Mouse (Mus musculus) ovary, adult 10 weeks (tissue): ENCODE measurements around the gene Gm2001. TPM values are rescaled to one million over a fixed set of nuclear protein-coding genes. Genes with fewer than 3 reads are reported as not detected.

Source experiments
- polyA plus RNA-seq: library from polyadenylated mRNA; stranded (reverse); fragments of 350-450 nt; fragmentation: Illumina TruSeq; extraction: RNeasy Lipid Tissue Mini Kit (QIAGEN cat#74804); gene quantifications from one replicate; pipeline ENCODE4 v1.2.3, GENCODE M21; 2014

Gene Gm2001
- polyA plus RNA-seq: not detected

DNA sequence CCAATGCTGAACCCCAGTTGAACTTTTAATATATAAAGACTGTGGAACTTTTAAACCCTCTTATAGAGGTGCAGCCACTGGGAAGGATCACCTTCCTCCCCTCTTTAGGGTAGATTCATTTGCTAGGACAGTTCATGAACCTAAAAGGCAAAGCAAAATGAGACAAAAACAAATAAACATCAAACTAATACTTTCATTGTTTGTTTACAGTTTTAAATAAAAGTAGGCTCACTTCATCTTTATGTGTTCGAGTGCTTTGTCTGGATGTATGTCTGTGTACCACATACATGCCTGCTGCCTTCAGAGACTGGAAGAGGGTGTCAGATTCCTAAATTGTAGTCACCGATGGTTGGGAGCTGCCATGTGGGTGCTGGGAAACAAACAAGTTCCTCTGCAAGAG lies at the start of gene Gm2001:
Gm2001 (minus strand) TSS at position 101 of the 400 bp plus-strand sequence.

DNA sequence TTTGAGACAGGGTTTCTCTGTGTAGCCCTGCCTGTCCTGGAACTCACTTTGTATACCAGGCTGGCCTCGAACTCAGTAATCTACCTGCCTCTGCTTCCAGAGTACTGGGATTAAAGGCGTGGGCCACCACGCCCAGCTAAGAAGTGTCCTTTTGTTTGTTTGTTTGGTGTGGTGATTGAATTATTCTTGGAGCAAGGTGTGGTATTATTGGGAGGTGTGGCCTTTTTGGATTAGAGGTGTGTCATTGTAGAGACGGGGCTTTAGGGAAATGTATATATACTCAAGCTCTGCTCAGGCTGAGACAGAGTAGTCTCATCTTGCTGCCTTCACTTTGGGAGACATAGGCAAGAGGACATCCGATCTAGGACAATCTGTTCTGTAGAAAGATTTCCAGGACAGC lies 31.6 kb upstream of the Gm2001 start, which contains the start of gene Gm2016:
Gm2016 (plus strand) TSS at position 301 of the 400 bp plus-strand sequence.

DNA sequence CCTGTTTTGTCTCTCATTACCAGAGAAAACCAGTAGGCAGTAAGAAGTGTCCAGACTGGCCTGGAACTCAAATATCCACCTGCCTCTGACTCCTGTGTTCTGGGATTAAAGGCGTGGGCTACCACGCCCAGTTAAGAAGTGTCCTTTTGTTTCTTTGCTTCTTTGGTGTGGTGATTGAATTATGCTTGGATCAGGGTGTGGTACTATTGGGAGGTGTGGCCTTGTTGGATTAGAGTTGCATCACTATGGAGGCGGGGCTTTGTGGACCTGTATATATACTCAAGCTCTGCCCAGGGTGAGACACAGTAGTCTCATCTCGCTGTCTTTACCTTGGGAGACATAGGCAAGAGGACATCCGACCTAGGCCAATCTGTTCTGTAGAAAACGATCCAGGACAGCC lies 25.9 kb downstream of the Gm2001 start, which contains the start of gene BB287469:
BB287469 (plus strand) TSS at position 301 of the 400 bp plus-strand sequence.

DNA sequence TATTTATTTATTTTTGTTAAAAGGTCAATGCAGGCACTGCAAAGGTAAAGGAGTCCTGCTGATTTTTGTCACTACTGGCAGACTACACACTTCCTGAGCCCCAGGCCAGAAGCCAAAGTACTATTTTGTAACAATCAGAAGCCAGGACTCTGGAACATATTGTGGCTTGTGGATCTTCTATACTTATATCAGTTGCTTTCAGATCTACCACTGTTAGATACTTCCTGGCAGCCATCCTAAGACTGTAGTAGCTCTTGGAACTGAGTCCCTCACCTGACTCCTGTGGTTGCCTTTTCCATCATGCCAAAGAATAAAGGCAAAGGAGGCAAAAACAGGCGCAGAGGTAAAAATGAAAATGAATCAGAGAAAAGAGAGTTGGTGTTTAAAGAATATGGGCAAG lies 46.9 kb downstream of the Gm2001 start, which contains the start of gene Gm21936:
Gm21936 (plus strand) TSS at position 301 of the 400 bp plus-strand sequence.

Other genes starting within 250 kb of the Gm2001 start
- 51.4 TPM for gene Oog1, start 239.7 kb downstream of the Gm2001 start, polyA plus RNA-seq
- not detected for gene Gm4027, start 223.5 kb downstream of the Gm2001 start, polyA plus RNA-seq
- gene Gm16381, start 197.7 kb downstream of the Gm2001 start, polyA plus RNA-seq: not detected
- not detected for gene Gm21319, start 66.6 kb downstream of the Gm2001 start, polyA plus RNA-seq
- gene Gm21936, start 46.8 kb downstream of the Gm2001 start, polyA plus RNA-seq: not detected
- gene BB287469, start 25.8 kb downstream of the Gm2001 start, polyA plus RNA-seq: not detected
- gene Gm2016, start 31.7 kb upstream of the Gm2001 start, polyA plus RNA-seq: not detected
- not detected for gene Gm2022, start 53.0 kb upstream of the Gm2001 start, polyA plus RNA-seq
- not detected for gene Gm2035, start 77.5 kb upstream of the Gm2001 start, polyA plus RNA-seq
- gene Gm2042, start 111.7 kb upstream of the Gm2001 start, polyA plus RNA-seq: 95.4 TPM
- gene Gm2075, start 169.5 kb upstream of the Gm2001 start, polyA plus RNA-seq: not detected
- gene Gm6803, start 176.4 kb upstream of the Gm2001 start, polyA plus RNA-seq: not detected
- gene Gm2056, start 184.7 kb upstream of the Gm2001 start, polyA plus RNA-seq: not detected
- not detected for gene Gm16368, start 241.4 kb upstream of the Gm2001 start, polyA plus RNA-seq